Comparison of ENCODE assay signal across 1 mouse cellular context in genomic region chr15:102459381-102459780, GRCm38 (mm10).
TF ChIP-seq lines count a peak whose summit lies in the region.

No protein-coding gene starts in this region.

TF ChIP-seq in MEL, 35 proteins besides CTCF, POLR2A, EP300 and RAD21 (continued from another document):
- TF ChIP-seq HCFC1 (IDR thresholded peaks at IDR 0.05; ENCODE audit: low read depth, low read length) (no peak), MEF2A (IDR thresholded peaks at IDR 0.05; ENCODE audit: extremely low read depth, insufficient replicate concordance, low read depth, low read length, poor library complexity, severe bottlenecking) (no peak), E2F4 (IDR thresholded peaks at IDR 0.05; ENCODE audit: borderline replicate concordance, low read depth, low read length) (no peak), SMC3 (IDR thresholded peaks at IDR 0.05; ENCODE audit: low read depth, low read length) (no peak), GABPA (IDR thresholded peaks at IDR 0.05; ENCODE audit: low read depth, low read length) (no peak), GATA1 (IDR thresholded peaks at IDR 0.05; ENCODE audit: low read depth, low read length) (0 out of 2 replicates have a peak, but pooled peaks have one; percentile 12)
